9 mouse cellular contexts compared by ENCODE assay signal in the genomic region with DNA sequence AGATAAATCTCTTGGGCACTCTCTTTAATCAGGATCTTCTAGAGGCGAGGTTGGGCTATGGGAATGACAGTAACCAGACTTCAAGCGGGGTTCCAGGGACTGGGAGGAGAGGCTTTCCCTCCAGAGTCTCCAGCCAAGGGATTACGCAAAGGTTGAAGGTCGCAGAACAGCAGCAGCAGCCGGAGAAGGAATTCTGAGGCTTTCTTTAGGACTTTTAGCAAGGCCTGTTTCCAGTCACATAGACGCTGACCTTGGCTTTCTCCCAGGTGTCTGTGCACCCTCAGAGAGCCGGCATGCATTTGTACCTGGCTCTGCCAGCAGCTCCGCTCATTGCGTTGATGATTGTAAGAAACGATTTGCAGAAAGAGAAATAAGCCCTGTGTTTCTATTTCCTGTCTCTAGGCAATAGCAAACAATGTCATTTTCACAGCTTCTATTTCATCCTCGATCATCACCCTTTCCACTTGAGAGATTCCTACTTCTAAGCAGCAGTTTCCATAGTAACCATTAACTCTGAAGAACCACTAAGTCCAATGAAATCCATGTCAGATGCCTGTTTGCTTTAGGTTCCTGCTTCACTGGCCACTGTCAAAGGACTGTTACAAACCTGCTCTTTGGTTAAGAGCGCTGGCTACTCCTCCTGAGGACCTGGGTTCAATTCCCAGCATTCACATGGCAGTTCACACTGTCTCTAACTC.
A peak's percentile ranks its signal among the peaks of the same experiment; 100 is the strongest.
DNase-seq lines count a peak whose midpoint lies in the region; ATAC-seq and TF ChIP-seq lines count a peak whose summit lies in the region.
"Had no signal": no experiment of that assay in that cellular context is flagged by ENCODE, and none has a peak within 500 bp of the region (broad histone marks: within the 10 kb centered on the region; RNA-seq: fewer than 3 reads in every experiment).

No protein-coding gene starts in this region.

- no peaks in the 10 kb centered on the region for H3K4me1 ChIP-seq in lung, embryonic 14.5 days (ENCODE audit: insufficient read depth)
- no peaks in the 10 kb centered on the region for H3K4me1 ChIP-seq in stomach, embryonic 15.5 days

- no peak overlapping the region for H3K27ac ChIP-seq in lung, embryonic 14.5 days (ENCODE audit: low read depth)
- peak overlapping the region; percentile 27; the same call in 1 of the 2 replicates for H3K27ac ChIP-seq in stomach, embryonic 15.5 days
- H3K27ac ChIP-seq: lung, embryonic 15.5 days had no signal

- TF ChIP-seq POLR2A in brain, embryonic 14.5 days (IDR thresholded peaks at IDR 0.05; ENCODE audit: borderline replicate concordance, extremely low read depth, insufficient read depth, insufficient read length, poor library complexity, severe bottlenecking), result no peak

- no peak for TF ChIP-seq CTCF in brain, embryonic 14.5 days (IDR thresholded peaks at IDR 0.05; ENCODE audit: borderline replicate concordance, extremely low read depth, insufficient read depth, insufficient read length)
- no peak for TF ChIP-seq CTCF in lung, embryonic 14.5 days (IDR thresholded peaks at IDR 0.05; ENCODE audit: low read depth)

- WGBS in lung, embryonic 14.5 days, result 38% methylated on average over 12 of the region's 12 CpGs
- WGBS in stomach, embryonic 15.5 days, result 32% methylated on average over 12 of the region's 12 CpGs

- no peak overlapping the region for H3K4me3 ChIP-seq in lung, embryonic 14.5 days (ENCODE audit: low read depth, low read length)
- H3K4me3 ChIP-seq in stomach, embryonic 15.5 days (replicated peaks), result no peak overlapping the region
- H3K4me3 ChIP-seq: lung, embryonic 15.5 days had no signal

- intact Hi-C loops in left cerebral cortex, postnatal 14 days (cut with DNase I), result no loop called here
- intact Hi-C loops in left cerebral cortex, postnatal 36 days (cut with DNase I), result loop anchor here (10.0 kb wide), 1 partner anchor 83 kb away; no protein-coding TSS in a partner anchor
- intact Hi-C loops in heart, postnatal 36 days (cut with DNase I), result no loop called here

- H3K4me2 ChIP-seq in lung, embryonic 14.5 days, result no peak overlapping the region
- no peak overlapping the region for H3K4me2 ChIP-seq in stomach, embryonic 15.5 days
- H3K4me2 ChIP-seq: lung, embryonic 15.5 days had no signal

- H3K27me3 ChIP-seq in lung, embryonic 14.5 days (ENCODE audit: insufficient read depth, low read length), result no peaks in the 10 kb centered on the region
- H3K27me3 ChIP-seq in stomach, embryonic 15.5 days (replicated peaks), result no peaks in the 10 kb centered on the region
- H3K27me3 ChIP-seq: lung, embryonic 15.5 days had no signal

- no peaks in the 10 kb centered on the region for H3K36me3 ChIP-seq in lung, embryonic 14.5 days (ENCODE audit: insufficient read depth)
- no peaks in the 10 kb centered on the region for H3K36me3 ChIP-seq in stomach, embryonic 15.5 days
- H3K36me3 ChIP-seq: lung, embryonic 15.5 days had no signal

- H3K9me3 ChIP-seq in lung, embryonic 14.5 days (ENCODE audit: low read depth, low read length), result no peaks in the 10 kb centered on the region
- H3K9me3 ChIP-seq in stomach, embryonic 15.5 days, result no peaks in the 10 kb centered on the region
- H3K9me3 ChIP-seq: lung, embryonic 15.5 days had no signal

- no peak overlapping the region for H3K9ac ChIP-seq in lung, embryonic 14.5 days
- no peak overlapping the region for H3K9ac ChIP-seq in stomach, embryonic 15.5 days
- H3K9ac ChIP-seq: lung, embryonic 15.5 days had no signal

- ATAC-seq in lung, embryonic 14.5 days (ENCODE audit: insufficient read depth), result no peak
- ATAC-seq in stomach, embryonic 15.5 days (ENCODE audit: insufficient read depth, low FRiP score, low read depth), result no peak; the same call in 1 of the 2 replicates

- peak; percentile 11 to 27 for DNase-seq in left cerebral cortex, postnatal 14 days (ENCODE audit: low spot score in 2 of 2)
- no peak for DNase-seq in left cerebral cortex, postnatal 36 days (ENCODE audit: low spot score in 2 of 2)
- peak; percentile 82 for DNase-seq in brain, embryonic 14.5 days (ENCODE audit: low read depth)
- DNase-seq in heart, postnatal 36 days, result peak; percentile 43 to 59
- peak; percentile 67 for DNase-seq in lung, embryonic 14.5 days
- DNase-seq in cerebellum, adult 11 months, result no peak
- DNase-seq in thymus, postnatal 14 days, result no peak

Comparison
In these comparisons a context has a peak if more than half of its experiments do, and no peak if none do; other contexts are left out.
1. DNase-seq: peak in left cerebral cortex, postnatal 14 days (2 of 2), brain, embryonic 14.5 days (single experiment), heart, postnatal 36 days (2 of 2) and lung, embryonic 14.5 days (single experiment); none in left cerebral cortex, postnatal 36 days (0 of 2), cerebellum, adult 11 months (single experiment) and thymus, postnatal 14 days (single experiment).